Mouse (Mus musculus) MEL (cell line): Measurements from ENCODE around the gene Pcsk4. TPM values are rescaled to one million over a fixed set of nuclear protein-coding genes. Genes with fewer than 3 reads are reported as not detected.

Experiments
- DNase-seq: peaks from one replicate; pipeline ENCODE4 v3.0.0; 2011; ENCODE audit warnings: low read depth, low spot score
- H3K27ac ChIP-seq: 2 replicates; pipeline ENCODE4 v1.5.1; 2012; ENCODE audit warnings: low read depth, mild to moderate bottlenecking, control low read depth, low read length, moderate library complexity; ENCODE audit not compliant: control insufficient read depth
- H3K27me3 ChIP-seq, 2 experiments: fragments of 150-350 bp in 1 of 2; sonication (generic) in 1 of 2; 2 replicates each; pipeline ENCODE4 v1.6.1; 2012; ENCODE audit warnings: low read length in 2 of 2, mild to moderate bottlenecking in 2 of 2, improper control_type of control experiment in 1 of 2, moderate library complexity in 1 of 2; ENCODE audit not compliant: insufficient read depth in 2 of 2, control insufficient read depth in 1 of 2
- H3K36me3 ChIP-seq, 2 experiments: 2 replicates each; pipeline ENCODE4 v1.6.1; 2012 to 2014; ENCODE audit warnings: low read length in 2 of 2, improper control_type of control experiment in 1 of 2, inconsistent platforms in 1 of 2, mild to moderate bottlenecking in 1 of 2; ENCODE audit not compliant: insufficient read depth in 2 of 2, control insufficient read depth in 1 of 2
- H3K4me1 ChIP-seq, 2 experiments: fragments of 150-350 bp in 1 of 2; sonication (generic) in 1 of 2; 2 replicates each; pipeline ENCODE4 v1.6.1; 2012; ENCODE audit warnings: low read length in 2 of 2, improper control_type of control experiment in 1 of 2, mild to moderate bottlenecking in 1 of 2; ENCODE audit not compliant: insufficient read depth in 2 of 2, control insufficient read depth in 1 of 2
- H3K4me3 ChIP-seq, 2 experiments: fragments of 150-350 bp in 1 of 2; sonication (generic) in 1 of 2; 2 replicates each; pipeline ENCODE4 v1.5.1; 2012; ENCODE audit warnings: low read depth in 2 of 2, low read length in 2 of 2, mild to moderate bottlenecking in 2 of 2, moderate library complexity in 2 of 2, control low read depth in 1 of 2, improper control_type of control experiment in 1 of 2; ENCODE audit not compliant: control insufficient read depth in 1 of 2, insufficient read depth in 1 of 2
- H3K79me2 ChIP-seq: 2 replicates; pipeline ENCODE4 v1.6.1; 2012; ENCODE audit warnings: mild to moderate bottlenecking, low read length, moderate library complexity; ENCODE audit not compliant: control insufficient read depth, poor library complexity, insufficient read depth
- H3K9ac ChIP-seq: 2 replicates; pipeline ENCODE4 v1.6.1; 2012; ENCODE audit warnings: low read depth, mild to moderate bottlenecking, control low read depth, low read length, moderate library complexity; ENCODE audit not compliant: control insufficient read depth, poor library complexity, severe bottlenecking
- H3K9me3 ChIP-seq: fragments of 150-350 bp; sonication (generic); replicated peaks from 2 replicates; pipeline ENCODE4 v1.6.1; 2012; ENCODE audit warnings: mild to moderate bottlenecking, low read length, improper control_type of control experiment, moderate library complexity; ENCODE audit not compliant: insufficient read depth
- CHD2 ChIP-seq: IDR thresholded peaks from 2 replicates; pipeline ENCODE4 v1.6.1; 2011; ENCODE audit warnings: low read length, improper control_type of control experiment
- E2F4 ChIP-seq: IDR thresholded peaks from 2 replicates; pipeline ENCODE4 v1.6.1; 2011; ENCODE audit warnings: low read depth, low read length, improper control_type of control experiment, borderline replicate concordance
- ELF1 ChIP-seq: IDR thresholded peaks from 2 replicates; pipeline ENCODE4 v1.6.1; 2014; ENCODE audit warnings: low read depth, mild to moderate bottlenecking, inconsistent platforms, low read length, improper control_type of control experiment, moderate library complexity
- GABPA ChIP-seq: IDR thresholded peaks from 2 replicates; pipeline ENCODE4 v1.6.1; 2012; ENCODE audit warnings: low read depth, mild to moderate bottlenecking, inconsistent platforms, low read length, improper control_type of control experiment, moderate library complexity
- GATA1 ChIP-seq: IDR thresholded peaks from 2 replicates; pipeline ENCODE4 v1.6.1; 2011; ENCODE audit warnings: low read depth, low read length, improper control_type of control experiment
- JUND ChIP-seq: IDR thresholded peaks from 2 replicates; pipeline ENCODE4 v1.6.1; 2011; ENCODE audit warnings: low read depth, mild to moderate bottlenecking, improper control_type of control experiment, low read length
- MAFK ChIP-seq: IDR thresholded peaks from 2 replicates; pipeline ENCODE4 v1.6.1; 2011; ENCODE audit warnings: low read depth, mild to moderate bottlenecking, low read length, improper control_type of control experiment, borderline replicate concordance
- MAX ChIP-seq: IDR thresholded peaks from 2 replicates; pipeline ENCODE4 v1.6.1; 2011; ENCODE audit warnings: low read length, improper control_type of control experiment
- MAZ ChIP-seq: IDR thresholded peaks from 2 replicates; pipeline ENCODE4 v1.6.1; 2012; ENCODE audit warnings: low read depth, mild to moderate bottlenecking, inconsistent platforms, low read length, improper control_type of control experiment
- MEF2A ChIP-seq: IDR thresholded peaks from 2 replicates; pipeline ENCODE4 v1.6.1; 2014; ENCODE audit warnings: low read depth, mild to moderate bottlenecking, inconsistent platforms, low read length, improper control_type of control experiment; ENCODE audit not compliant: poor library complexity, insufficient replicate concordance, severe bottlenecking; ENCODE audit errors: extremely low read depth
- NELFE ChIP-seq: IDR thresholded peaks from 2 replicates; pipeline ENCODE4 v1.6.1; 2011; ENCODE audit warnings: low read depth, low read length, improper control_type of control experiment
- POLR2A ChIP-seq, 2 experiments: IDR thresholded peaks; 2 replicates each; pipeline ENCODE4 v1.6.1; 2011 to 2012; ENCODE audit warnings: low read length in 2 of 2, mild to moderate bottlenecking in 2 of 2, control low read depth in 1 of 2, improper control_type of control experiment in 1 of 2, low read depth in 1 of 2, moderate library complexity in 1 of 2; ENCODE audit not compliant: control insufficient read depth in 1 of 2, insufficient read depth in 1 of 2, poor library complexity in 1 of 2
- POLR2AphosphoS2 ChIP-seq: IDR thresholded peaks from 2 replicates; pipeline ENCODE4 v1.6.1; 2011; ENCODE audit warnings: low read length, improper control_type of control experiment
- POLR2AphosphoS5 ChIP-seq: IDR thresholded peaks from 2 replicates; pipeline ENCODE4 v1.6.1; 2012; ENCODE audit warnings: low read depth, borderline replicate concordance, mild to moderate bottlenecking, inconsistent platforms, low read length, moderate library complexity, mixed read lengths
- RAD21 ChIP-seq: IDR thresholded peaks from 2 replicates; pipeline ENCODE4 v1.6.1; 2011; ENCODE audit warnings: mild to moderate bottlenecking, low read depth, low read length, improper control_type of control experiment
- RCOR1 ChIP-seq: IDR thresholded peaks from 2 replicates; pipeline ENCODE4 v1.6.1; 2012; ENCODE audit warnings: low read depth, mild to moderate bottlenecking, inconsistent platforms, low read length, improper control_type of control experiment
- SMC3 ChIP-seq: IDR thresholded peaks from 2 replicates; pipeline ENCODE4 v1.6.1; 2011; ENCODE audit warnings: low read depth, low read length, improper control_type of control experiment
- TAL1 ChIP-seq: IDR thresholded peaks from 2 replicates; pipeline ENCODE4 v1.6.1; 2012; ENCODE audit warnings: mild to moderate bottlenecking, inconsistent platforms, low read length, moderate library complexity, mixed read lengths
- TCF12 ChIP-seq: IDR thresholded peaks from 2 replicates; pipeline ENCODE4 v1.6.1; 2014; ENCODE audit warnings: low read depth, mild to moderate bottlenecking, inconsistent platforms, low read length, improper control_type of control experiment, moderate library complexity
- UBTF ChIP-seq: IDR thresholded peaks from 2 replicates; pipeline ENCODE4 v1.6.1; 2012; ENCODE audit warnings: low read depth, mild to moderate bottlenecking, inconsistent platforms, low read length, improper control_type of control experiment, moderate library complexity, borderline replicate concordance; ENCODE audit not compliant: insufficient read depth
- ZC3H11A ChIP-seq: IDR thresholded peaks from 2 replicates; pipeline ENCODE4 v1.6.1; 2012; ENCODE audit warnings: low read depth, mild to moderate bottlenecking, inconsistent platforms, low read length, improper control_type of control experiment
- ZMIZ1 ChIP-seq: IDR thresholded peaks from 2 replicates; pipeline ENCODE4 v1.6.1; 2012; ENCODE audit warnings: low read depth, mild to moderate bottlenecking, inconsistent platforms, low read length, improper control_type of control experiment, moderate library complexity
- polyA plus RNA-seq, 2 experiments: library from polyadenylated mRNA; stranded (reverse) in 1 of 2; unstranded in 1 of 2; fragments of >175 nt in 1 of 2; fragments of >200 nt in 1 of 2; gene quantifications; 2 replicates each; pipeline versions ENCODE4 v1.2.1 to v1.2.4; 2012; ENCODE audit warnings: low replicate concordance in 2 of 2, low read depth in 1 of 2; ENCODE audit not compliant: insufficient read length in 2 of 2, insufficient read depth in 1 of 2, missing spikeins in 1 of 2
- total RNA-seq: library from RNA; depleted of rRNA; stranded (reverse); fragments of 300-350 nt; gene quantifications from 2 replicates; pipeline ENCODE4 v1.2.3, GENCODE M21; 2012

Pcsk4 gene
- total and polyA plus RNA-seq, 3 experiments: 6.5 to 23.1 TPM; not detected in 1

- no peaks in the 10 kb centered on the region for H3K27me3 ChIP-seq
Measured at GRCm38 (mm10) chr10:80298571-80299281, 30.6 kb downstream of the Pcsk4 start.

DNA sequence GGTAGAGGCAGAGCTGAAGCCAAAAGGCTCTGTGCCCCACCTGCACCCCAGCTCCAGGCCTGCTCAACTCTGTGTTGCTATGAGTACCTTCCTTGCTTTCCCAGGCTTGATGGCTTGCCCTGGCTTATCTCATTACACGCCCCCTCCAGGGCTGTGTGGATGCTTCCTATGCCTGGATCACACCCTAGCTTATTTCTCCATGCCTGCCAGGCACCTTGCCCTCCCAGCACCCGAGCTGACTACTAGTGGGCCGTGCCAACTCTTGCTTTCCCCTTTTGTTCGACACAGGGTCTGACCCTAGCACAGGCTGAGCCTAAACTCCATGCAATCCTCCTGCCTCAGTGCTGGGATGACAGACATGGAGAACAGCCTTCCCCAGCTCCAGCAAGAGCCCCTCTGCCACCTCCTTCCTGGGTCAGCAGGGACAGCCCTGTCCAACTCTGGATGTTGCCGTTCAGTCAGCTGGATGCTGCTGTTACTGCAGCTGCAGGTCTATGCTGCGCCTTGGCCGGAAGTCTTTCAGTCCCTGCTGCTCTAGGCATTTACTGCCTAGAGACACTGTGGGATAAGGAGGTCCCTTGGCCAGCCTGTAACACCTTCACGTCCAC, 31.7 kb downstream of the Pcsk4 start:
- no peak for TF ChIP-seq POLR2AphosphoS2
- TF ChIP-seq TCF12: no peak
- no peak for TF ChIP-seq JUND
- no peak for TF ChIP-seq GABPA
- TF ChIP-seq MAZ: no peak
- TF ChIP-seq POLR2AphosphoS5: 0 out of 2 replicates have a peak, but pooled peaks have one; percentile 27
- Histone ChIP-seq H3K79me2 (peaks cover 15% of the 10 kb centered on the region), H3K4me1 (peaks cover 0 to 19% of the 10 kb centered on the region in 2 experiments; a peak in 2 of 4 replicates), H3K9ac (no peak overlapping the region), H3K9me3 (no peaks in the 10 kb centered on the region), H3K27ac (no peak overlapping the region), H3K27me3 (no peaks in the 10 kb centered on the region), H3K36me3 (peaks cover 6 to 7% of the 10 kb centered on the region in 2 experiments; a peak in 3 of 4 replicates), H3K4me3 (no peak overlapping the region)
- peak; percentile 33 for DNase-seq

More at GRCm38 (mm10) chr10:80298571-80299281, 30.6 kb downstream of the Pcsk4 start:
- no peak for DNase-seq
- H3K79me2 ChIP-seq: peaks cover 4% of the 10 kb centered on the region
- H3K27ac ChIP-seq: no peak overlapping the region
- H3K36me3 ChIP-seq: peaks cover 3 to 7% of the 10 kb centered on the region in 2 experiments; a peak in 3 of 4 replicates
- TF ChIP-seq ZC3H11A (no peak), JUND (no peak), E2F4 (no peak), UBTF (no peak), MAX (no peak), SMC3 (no peak), MEF2A (no peak), ZMIZ1 (no peak), TAL1 (no peak), RAD21 (no peak), MAZ (no peak), CHD2 (no peak), GATA1 (no peak), MAFK (no peak), NELFE (no peak), POLR2AphosphoS2 (no peak), ELF1 (no peak), POLR2A (IDR thresholded peaks at IDR 0.05; ENCODE audit: control insufficient read depth in 1 of 2, insufficient read depth in 1 of 2, low read depth in 1 of 2, low read length in 2 of 2, poor library complexity in 1 of 2) (no peak), TCF12 (no peak), RCOR1 (no peak)
- H3K9ac ChIP-seq: no peak overlapping the region
- no peaks in the 10 kb centered on the region for H3K9me3 ChIP-seq
- no peak overlapping the region for H3K4me3 ChIP-seq
- peaks cover 0 to 19% of the 10 kb centered on the region in 2 experiments; a peak in 2 of 4 replicates for H3K4me1 ChIP-seq
